Mouse (Mus musculus) G1E-ER4 (cell line): Measurements from ENCODE around the gene Thap4. TPM values are rescaled to one million over a fixed set of nuclear protein-coding genes. Genes with fewer than 3 reads are reported as not detected.

Source experiments
- GATA1 ChIP-seq: IDR thresholded peaks from one replicate; pipeline ENCODE4 v1.8.0; 2012; ENCODE audit warnings: low read length, inconsistent platforms
- polyA plus RNA-seq: library from polyadenylated mRNA; stranded (reverse); fragments of >175 nt; gene quantifications from 2 replicates; pipeline ENCODE4 v1.2.3, GENCODE M21; 2012

Thap4 gene
- polyA plus RNA-seq, 1 experiment: 75.6 TPM

DNA sequence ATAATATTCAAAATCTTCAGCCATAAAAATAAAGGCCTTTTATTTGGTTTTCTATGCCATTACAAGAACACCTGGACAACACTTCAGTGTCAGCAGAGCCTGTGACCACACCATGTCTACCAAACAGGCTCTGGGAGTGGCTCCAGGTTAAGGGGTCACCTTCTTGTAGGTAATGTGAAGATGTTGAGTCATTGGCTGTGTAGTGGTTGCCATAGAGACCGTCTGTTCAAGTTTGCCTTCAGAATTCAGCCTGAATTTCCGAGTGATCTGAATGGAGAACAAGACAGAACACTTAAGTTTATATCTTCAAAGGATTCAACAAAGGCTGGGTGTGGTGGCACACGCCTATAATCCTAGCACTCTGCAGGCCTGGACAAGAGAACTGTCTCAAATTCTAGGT, 49.3 kb downstream of the Thap4 start:
- TF ChIP-seq GATA1: no peak

DNA sequence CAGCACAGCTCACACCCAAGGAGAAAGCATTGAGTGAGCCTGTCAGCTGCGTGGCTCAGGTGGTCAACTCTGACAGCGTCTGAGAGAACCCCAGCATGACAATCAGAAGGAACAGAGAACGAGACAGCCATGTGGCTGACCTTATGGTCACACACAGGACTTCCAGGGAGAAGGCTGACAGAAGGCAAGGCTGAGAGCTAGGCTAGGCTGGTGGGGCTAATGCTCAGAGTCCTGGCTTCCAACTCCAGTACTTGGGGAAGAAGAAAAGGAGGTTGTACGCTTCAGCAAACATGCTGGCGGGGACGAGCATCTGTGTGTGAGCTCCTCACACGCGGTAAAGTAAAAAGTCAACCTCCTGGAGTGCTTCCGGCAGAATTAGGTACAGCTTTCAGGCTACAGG, 50.3 kb downstream of the Thap4 start:
- no peak for TF ChIP-seq GATA1

DNA sequence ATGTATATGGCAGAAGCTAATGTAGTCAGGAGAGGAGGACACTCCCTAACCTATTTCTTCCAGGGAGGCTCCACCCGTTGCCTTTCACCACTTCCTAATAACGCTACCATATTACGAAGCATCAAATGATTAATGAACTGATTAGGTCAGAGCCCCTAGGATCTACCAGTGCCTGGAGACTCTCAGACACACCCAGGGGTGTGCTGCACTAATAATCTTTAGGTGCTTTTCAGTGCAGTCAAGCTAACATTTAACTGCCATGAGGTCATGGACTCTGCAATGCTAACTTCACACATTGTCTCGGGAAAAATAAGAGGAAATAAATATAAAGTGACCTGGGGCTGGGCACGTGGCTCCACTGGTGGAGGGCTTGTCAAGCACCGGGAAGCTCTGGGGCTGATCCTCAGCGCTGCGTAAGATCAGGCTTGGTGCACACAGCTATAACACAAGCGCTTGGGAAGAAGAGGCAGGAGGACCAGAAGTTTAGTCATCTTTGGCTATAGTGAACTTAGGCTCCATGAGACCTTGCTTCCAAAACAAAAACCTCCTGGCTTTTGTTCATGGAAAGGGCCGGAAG, 51.1 kb downstream of the Thap4 start:
- no peak for TF ChIP-seq GATA1

DNA sequence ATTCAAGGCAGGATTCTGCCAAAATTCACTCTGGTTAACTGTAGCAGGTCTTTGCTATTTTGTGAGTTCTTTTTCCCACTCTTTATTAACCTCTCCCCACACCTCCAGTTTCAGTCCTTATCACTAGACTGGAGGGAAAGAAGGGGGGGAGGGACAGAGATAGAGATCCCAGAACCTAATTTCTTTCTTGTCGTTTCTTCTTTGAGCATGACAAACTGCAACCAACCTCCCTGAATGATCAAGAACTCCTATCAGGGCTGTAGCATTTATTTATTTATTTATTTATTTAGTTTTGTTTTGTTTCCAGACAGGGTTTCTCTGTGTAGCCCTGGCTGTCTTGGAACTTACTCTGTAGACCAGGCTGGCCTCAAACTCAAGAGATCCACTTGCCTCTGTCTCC, 52.6 kb downstream of the Thap4 start:
- no peak for TF ChIP-seq GATA1

DNA sequence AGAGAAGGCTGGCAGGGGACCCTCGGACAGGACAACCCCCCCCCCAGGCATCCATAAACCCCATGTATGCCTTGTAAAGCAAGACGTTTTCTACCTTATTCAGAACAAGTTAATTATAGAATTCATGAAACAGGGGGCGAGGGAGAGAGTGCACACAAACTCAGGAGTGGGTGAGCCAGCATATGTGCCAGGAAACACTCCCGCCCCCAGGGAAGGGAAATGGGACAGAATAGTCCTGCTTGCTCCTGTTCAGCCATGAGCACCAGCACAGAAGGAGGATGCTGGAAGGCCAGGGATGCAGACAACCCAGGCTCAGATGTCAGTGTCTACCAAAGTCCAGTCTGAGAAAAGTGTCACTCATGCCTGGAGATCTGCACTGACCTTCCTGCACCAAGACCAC, 55.5 kb downstream of the Thap4 start:
- no peak for TF ChIP-seq GATA1

DNA sequence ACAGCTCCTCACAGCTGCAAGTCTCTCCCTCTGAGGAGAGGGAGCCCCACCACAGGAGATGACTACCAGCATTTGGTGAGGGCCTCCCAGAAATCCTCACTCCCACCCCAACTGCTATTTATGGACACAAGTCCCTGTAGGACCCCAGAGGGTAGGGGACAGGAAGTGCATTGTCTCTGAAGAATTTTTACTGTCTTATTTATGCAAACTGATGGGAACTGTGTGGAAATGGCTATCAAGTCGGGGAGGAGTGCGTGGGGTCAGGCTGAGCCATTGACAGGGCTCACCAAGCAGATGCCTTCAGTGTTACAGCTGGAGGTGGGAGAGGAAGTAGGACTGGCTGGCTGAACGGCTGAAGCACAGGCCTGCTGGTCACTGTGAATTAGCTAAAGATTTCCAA, 57.3 kb downstream of the Thap4 start:
- no peak for TF ChIP-seq GATA1

DNA sequence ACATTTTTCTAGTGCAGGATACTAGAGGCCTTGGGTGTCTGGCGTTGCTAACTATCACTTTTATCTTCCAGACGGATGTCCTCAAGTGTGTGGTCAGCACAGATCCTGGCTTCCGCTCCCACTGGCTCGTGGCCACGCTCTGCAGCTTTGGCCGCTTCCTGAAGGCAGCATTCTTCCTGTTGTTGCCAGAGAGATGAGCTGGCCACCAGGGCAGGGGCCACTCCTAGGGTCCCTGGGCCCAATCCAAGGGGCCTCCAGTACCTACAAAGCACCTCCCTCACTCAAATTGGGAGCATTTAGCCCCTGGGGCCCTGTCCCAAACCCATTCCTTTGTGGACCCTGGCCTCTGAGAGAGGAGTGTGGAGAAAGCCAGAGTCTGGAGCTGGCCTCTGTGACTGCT, 59.7 kb downstream of the Thap4 start:
- TF ChIP-seq GATA1: no peak

DNA sequence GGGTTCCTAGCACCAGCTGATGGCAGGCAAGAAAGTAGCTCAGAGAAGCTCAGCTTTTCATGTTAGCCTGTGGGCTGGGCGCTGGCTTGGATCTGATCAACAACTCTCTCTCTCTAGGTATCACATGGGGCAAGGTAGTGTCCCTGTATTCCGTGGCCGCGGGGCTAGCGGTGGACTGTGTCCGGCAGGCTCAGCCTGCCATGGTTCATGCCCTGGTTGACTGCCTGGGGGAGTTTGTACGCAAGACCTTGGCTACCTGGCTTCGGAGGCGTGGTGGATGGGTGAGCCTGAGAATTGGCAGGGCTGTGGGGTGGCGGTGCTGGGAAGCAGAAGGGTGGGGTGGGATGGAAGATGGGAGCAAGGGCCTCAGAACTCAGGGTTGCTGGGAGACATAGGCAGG, 60.7 kb downstream of the Thap4 start:
- no peak for TF ChIP-seq GATA1

DNA sequence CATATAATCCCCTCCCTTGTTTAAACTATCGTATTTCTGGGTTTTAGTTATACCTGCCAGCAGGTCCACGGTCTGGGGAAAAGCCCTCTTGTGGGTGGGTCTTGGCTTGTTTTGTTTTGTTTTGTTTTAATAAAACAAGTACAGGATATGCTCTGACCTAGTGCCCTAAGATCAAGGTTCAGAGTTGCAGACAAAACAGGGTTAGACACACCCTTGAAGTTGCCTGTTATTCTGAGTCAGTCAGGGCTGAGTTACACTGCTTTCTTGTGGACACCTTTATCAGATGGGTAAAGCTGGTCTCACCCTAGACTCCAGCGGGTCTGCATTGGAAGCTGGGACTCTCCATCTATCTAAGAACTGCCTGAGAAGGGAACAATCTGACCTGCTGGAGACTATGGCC, 61.2 kb downstream of the Thap4 start:
- no peak for TF ChIP-seq GATA1

DNA sequence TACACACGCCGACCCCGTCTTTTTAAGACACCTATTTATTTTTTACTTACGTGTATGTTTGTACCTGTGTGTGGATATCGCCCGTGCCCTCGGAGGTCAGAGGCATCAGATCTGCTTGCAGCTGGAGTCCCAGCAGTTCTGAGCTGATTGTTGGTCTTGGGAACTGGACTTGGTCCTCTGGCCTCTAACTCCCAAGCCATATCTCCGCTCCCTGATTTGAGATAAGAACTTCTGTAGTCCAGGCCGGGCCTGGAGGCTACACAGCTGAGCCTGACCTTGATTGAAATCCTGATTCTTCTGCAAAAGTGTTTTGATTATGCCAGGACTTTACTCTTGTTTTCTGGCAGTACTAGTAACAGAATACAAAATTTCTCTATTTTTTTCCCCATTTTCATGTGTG, 61.9 kb downstream of the Thap4 start:
- TF ChIP-seq GATA1: no peak

DNA sequence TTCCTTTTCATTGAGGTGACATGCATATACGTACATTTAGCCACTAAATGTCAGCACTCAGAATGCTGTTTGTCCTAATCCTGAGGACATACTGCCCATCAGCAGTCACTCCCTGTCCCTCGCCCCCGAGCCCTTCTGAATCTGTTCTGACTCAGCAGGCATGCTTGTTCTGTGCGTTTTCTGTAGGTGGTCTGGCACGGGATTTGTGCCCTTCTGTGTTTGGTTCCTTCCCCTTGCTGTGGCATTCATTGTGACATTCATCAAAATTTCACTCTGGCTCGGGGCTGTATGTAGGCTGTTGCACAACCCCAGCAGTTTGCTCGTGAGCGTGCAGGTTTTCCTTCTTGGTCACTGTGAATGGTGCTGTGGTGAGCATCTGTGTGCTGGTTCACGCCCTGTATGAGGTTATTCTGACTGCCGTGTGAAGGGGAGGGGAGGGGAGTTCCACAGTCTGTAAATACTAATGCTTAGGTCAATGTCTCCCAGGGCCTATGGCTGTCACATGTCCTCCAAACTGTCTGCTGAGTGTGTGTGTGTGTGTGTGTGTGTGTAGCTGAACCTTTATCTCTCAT, 62.8 kb downstream of the Thap4 start:
- TF ChIP-seq GATA1: no peak

DNA sequence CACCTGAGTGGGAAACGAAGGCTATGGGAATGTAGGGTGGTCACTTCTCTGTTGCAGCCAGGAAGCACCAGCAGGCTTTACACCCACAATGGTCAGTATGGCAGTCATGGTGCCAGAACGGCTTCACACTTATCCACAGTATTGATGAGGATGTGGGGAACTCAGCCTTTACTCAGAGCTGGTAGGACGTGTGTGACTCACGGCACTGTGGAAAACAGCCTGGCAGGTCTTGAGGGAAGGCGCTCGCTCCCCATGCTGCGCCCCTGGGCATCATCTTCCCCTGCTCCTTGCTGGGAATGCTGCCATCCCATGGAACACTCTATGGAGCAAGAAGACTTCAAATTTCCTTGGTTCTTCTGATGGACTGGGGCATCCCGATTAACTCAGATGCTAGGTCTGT, 63.6 kb downstream of the Thap4 start:
- no peak for TF ChIP-seq GATA1

DNA sequence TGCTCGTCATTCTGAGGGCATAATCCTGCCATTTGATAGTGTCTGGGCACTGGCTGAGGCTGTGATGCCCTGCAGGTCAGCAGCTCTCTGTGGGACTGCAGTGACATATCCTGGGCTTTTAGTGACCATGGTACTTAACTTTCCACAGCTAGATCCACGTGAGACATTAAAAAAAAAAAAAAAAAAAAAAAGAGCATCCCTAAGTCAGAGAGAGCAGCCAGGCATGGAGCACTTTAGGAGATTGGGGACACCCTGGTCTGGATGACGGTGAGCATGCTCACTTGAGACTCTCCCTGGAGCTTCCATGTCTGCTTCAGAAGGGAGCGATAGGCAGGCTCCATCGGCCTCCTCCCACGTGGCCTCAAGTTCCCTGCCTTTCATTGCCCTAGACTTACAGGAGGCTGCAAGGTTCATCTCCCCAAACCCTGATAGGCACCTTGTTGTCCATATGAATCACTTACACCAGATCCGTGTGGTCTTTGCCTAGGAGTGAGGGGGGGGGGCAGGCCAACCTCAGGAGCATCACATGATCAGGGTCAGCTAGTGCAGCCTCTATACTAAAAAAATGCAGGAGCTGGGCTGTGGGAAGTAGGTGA, 64.7 kb downstream of the Thap4 start:
- no peak for TF ChIP-seq GATA1

DNA sequence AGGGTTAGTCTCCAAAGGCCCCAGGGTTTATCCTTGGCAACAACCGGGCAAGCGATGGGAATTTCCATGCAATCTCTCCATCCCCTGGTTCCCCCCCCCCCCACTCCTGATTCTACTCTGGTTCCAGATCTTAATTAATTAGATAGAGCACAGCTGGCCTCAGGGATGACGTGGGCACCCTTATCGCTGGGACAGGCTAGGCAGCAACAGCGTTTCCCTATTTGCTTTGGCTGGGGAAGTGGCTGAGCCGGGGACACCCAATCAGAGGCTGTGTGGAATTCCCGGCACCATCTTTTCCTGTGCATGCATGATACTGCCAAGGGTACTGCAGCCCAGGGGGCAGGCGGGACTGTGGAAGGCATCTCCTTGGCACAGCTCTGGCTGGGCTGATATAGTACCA, 66.5 kb downstream of the Thap4 start:
- no peak for TF ChIP-seq GATA1

DNA sequence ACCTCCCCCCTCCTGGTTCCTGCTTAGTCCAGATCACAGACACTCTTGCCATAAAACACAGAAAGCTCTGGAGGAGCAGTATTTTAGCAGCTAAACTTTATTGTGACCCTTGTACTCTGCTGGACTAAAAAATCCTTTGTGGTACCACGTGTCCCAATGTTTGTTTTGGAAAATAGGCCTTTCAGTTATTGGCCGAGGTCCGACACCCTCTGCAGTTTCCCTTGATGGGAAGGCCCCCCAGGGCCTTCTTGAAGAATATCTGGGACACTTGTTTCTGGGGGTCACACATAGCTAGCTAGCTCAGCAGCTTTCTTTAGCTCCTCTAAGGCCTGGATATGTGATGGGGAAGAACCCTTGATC, 67.7 kb downstream of the Thap4 start:
- TF ChIP-seq GATA1: no peak

DNA sequence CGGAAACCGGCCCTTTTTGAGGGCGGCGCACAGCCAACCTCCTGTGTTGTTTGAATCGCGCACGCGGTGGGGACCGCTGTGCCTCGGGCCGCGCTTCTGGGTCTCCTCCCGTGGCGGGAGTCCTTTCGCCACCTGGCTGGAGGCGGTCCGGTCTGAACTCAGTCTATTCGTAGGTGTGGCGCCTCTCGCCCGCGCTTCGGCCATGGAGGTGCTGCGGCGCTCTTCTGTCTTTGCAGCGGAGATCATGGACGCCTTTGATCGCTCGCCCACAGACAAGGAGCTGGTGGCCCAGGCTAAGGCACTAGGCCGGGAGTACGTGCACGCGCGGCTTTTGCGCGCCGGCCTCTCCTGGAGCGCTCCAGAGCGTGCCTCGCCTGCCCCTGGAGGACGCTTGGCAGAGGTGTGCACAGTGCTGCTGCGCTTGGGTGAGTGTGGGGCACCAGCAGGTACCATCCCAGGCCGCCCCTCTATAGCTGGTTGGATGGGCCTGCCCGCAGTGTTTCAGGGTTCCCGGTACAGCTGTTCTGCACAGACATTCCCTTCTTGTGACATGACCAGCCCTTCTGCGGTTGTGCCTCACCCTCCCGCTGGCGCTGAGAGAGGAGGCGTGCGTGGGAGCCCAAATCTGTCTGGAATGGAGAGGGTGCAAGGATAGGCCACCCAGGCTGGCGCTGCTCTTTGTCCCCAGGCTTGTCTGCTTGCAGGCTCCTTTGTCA, 68.3 kb downstream of the Thap4 start:
- no peak for TF ChIP-seq GATA1
